Mouse (Mus musculus) megakaryocyte, embryonic 14.5 days (primary cell): Measurements from ENCODE around the gene Pkn3.

Experiments
- FLI1 ChIP-seq: IDR thresholded peaks from 2 replicates; pipeline ENCODE4 v1.6.1; 2012; ENCODE audit warnings: low read length, inconsistent platforms, mixed read lengths
- GATA1 ChIP-seq: IDR thresholded peaks from 3 replicates; pipeline ENCODE4 v1.6.1; 2012; ENCODE audit warnings: mixed read lengths, low read length, inconsistent platforms, borderline replicate concordance

- TF ChIP-seq GATA1 = no peak
- no peak for TF ChIP-seq FLI1
Measured at GRCm38 (mm10) chr2:30058418-30058817, 19.1 kb upstream of the Pkn3 start.
